Mouse (Mus musculus) erythroblast, adult 5-6 weeks (primary cell): Measurements from ENCODE around the gene Fam83b. TPM values are rescaled to one million over a fixed set of nuclear protein-coding genes. Genes with fewer than 3 reads are reported as not detected.

Experiments
- ATAC-seq: replicated peaks from 2 replicates; pipeline ENCODE4 v1.8.0; 2016; ENCODE audit warnings: moderate number of reproducible peaks, mild to moderate bottlenecking, moderate TSS enrichment, inconsistent platforms; ENCODE audit not compliant: poor library complexity, low FRiP score, severe bottlenecking
- total RNA-seq, 2 experiments: library from RNA; stranded (forward) in 1 of 2; stranded (reverse) in 1 of 2; fragments of 150-400 nt in 1 of 2; fragments of 200-764, 138-1000 nt in 1 of 2; gene quantifications; 2 replicates each; pipeline versions ENCODE4 v1.2.3 to v1.2.4; 2015 to 2017; ENCODE audit warnings: low replicate concordance in 2 of 2

The Fam83b gene
- total RNA-seq, 2 experiments from 2014 or later = not detected

DNA sequence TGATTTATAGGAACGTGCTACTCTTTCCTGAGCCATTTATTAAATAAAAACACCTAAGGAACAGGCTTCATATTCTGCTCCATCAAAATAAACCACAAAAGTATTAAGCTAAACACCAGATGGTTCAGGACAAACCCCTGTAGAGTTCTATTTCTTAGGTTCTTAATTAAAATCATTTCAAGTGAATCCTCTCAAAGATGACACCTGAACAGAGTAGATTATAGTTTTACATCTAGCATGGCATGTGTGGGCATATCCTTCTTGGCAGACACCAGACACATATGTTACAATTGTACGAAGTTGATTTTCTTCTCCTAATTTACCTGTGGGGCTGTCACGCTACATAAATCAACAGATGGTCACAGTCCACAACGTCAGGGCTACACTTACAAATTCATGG, 35.5 kb downstream of the Fam83b start:
- no peak for ATAC-seq

DNA sequence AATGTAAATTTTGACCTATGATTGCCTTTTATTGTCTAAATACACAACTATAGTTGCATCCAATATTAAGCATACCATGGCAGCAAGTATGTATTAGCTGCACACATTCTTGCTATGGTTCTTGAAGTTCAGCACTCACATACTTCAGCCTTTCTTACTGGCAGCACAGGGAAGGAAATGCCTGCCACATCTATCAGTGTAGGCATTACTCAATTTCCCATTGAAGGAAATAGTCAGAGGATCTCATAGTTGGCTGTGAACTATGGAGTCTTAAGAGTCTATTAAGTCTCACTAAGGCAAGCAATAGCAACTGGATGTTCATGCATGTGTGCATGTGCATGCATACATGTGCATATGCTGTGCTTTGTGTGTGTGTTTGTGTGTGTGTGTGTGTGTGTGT, 41.3 kb downstream of the Fam83b start:
- ATAC-seq = no peak

DNA sequence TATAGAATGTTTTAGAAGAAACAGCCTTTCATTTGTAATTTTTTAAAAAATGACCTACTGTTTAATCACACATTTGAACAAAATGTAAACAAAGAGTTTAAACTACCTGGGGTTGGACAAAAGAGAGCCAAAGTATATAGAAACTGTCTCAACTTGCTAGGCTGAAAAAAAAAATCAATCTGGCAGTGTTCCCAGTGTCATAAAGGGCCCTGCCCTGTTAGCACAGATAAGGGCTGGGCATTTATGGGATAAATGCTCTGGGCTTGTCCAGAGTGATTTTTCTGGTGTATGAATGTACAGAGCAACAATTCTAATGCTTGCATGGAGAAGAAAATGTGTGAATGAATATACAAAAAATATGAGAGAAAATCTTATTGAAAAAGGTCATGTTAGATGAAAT, 43.8 kb downstream of the Fam83b start:
- no peak for ATAC-seq

DNA sequence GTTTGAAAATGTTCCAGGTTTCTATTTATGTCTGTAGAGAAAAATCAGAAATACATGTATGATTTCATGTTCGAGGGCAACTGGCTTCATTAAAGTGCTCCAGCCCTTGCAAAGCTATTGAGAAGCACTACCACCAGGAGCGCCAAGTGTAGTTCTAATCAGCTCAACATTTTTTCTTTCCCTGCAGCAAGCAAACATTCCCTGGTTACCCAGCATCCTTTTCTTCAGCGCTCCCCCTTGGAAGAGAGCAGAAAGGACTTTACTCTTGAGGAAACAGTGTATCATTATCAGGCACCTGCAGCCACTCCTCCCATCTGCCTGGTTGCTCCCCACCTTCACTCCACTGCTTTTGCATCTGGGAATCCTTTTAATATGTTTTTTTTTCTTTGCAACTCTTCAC, 45.3 kb downstream of the Fam83b start:
- no peak for ATAC-seq

DNA sequence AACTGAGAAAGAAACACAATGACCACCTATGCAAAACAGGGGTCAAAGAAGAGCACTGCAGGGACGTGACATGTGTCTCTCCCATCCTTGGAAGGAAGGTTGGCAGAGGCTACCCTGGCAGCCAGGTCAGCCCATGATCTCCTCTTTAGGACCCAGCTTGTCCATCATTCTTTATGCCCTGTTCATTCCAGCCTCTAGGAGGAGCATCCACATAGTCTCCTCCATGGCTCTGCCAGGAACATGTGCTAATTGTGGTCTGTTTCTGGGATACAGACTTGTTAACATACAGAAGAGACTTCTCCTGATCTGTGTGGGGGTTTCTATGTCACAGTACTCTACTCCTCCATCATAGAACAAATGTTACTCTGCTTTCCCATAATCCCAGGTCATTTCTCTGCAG, 48.3 kb downstream of the Fam83b start:
- ATAC-seq = no peak

DNA sequence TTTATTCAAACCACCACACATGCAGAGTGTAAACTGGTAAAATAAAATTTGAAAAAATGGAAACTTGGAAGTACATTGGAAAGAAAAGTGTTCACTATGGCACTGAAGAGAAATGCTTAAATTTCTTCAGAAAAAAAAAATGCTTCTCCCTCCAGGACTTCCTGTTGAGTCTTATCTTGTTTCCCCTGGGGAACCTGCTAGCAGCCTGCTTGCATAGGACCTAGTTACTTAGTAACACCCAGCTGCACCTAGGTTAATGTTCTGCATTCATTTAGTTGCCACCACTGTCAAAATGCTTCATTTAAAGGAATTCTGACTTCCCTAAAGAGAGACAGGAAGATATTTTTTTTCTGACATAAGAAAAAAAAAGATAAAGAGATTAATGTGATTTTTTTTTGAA, 61.3 kb downstream of the Fam83b start:
- no peak for ATAC-seq

DNA sequence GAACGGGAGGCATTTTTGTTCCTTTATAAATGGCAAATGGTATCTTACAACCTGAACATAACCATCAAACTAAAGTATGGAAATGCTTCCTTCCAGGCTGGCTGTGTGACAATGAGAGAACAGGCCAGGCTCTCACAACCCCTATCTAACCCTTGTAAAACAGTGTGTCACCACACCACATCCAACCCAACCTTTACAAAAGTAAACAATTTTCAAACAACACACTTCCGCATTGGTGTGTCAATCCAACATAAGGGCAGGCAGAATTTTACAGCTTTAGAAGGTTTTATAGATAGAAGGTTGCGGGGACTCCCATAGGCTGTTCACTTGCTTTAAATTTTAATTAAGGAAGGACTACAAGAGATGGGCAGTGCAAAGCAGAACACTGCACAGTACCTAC, 77.2 kb downstream of the Fam83b start:
- ATAC-seq = no peak

DNA sequence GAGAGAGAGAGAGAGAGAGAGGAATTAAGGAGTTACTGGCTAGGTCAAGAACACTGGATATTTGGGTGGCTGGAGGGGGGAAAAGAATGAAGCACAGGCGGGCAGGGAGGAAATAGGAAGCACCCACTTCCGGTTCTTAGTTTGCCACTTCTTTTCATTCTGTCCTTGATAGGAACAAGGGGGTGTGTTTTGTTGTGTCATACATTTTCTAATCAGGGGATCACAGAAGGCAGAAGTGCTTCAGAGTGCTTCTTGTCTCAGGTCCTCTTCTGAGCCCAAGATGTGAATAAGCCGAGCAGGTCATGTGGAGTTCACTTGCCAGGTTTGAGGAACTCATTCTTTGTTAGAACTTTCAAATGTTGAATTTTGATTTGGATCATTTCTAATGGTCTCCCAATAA, 86.8 kb downstream of the Fam83b start:
- no peak for ATAC-seq

DNA sequence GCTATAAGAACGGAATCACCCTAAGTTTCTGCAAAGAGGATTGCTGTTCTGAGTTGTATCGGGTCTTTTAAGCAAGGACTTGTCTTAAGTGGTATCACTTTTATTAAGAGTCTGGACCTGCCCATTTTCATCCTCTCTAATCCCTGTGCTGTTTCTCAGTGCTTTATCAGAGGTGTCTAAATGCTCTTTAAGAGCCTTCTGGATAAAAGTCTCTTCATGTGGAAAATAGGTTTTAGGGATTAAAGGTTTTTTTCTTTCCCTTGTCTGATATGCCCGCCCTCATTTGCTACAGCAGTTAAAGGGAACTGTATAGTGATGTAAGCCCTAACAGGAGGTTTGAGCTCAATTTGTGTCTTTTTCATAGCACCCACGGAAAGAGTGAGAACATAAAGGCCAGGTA, 97.4 kb downstream of the Fam83b start:
- no peak for ATAC-seq

DNA sequence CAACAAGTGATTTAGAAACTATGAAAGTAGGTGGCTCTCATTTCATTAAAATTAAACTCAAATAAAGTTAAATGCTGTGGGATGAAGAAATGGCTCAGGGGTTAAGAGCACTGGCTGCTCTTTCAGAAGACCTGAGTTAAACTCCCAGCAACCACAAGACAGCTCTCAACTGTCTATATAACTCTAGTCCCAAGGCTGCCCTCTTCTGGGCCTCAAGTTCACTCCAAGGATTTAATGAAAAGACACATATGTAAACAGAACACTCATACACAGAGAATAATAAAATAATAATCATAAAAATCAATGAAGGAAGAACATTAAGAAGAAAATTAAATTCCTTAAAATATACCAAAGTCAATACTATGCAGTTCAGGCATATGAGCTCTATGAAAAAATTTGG, 105.4 kb downstream of the Fam83b start:
- no peak for ATAC-seq

DNA sequence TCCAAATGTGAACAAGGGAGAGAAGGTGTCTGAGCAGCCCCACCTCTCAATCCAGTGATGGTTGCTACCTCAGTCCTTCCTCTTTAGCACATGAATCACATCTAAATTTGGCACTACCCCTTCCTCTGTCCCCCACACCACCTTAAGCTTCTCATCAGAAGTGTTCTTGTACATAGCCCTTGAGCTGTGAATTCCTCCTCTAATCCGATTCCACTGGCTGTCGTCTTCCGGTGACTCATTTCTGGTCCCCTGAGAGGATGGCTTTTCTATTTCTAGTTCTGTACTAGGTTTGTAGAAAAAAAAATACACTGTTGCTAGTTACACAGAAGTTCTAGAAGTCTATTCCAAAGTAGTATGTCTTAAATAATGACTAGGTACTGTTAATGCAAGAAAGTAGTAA, 111.2 kb downstream of the Fam83b start:
- ATAC-seq = no peak

Other genes starting within 250 kb of the Fam83b start
- not detected in 2 replicates for gene Hcrtr2, start 243.3 kb downstream of the Fam83b start, total RNA-seq (2015; ENCODE audit: low replicate concordance)
- gene Hcrtr2, start 243.3 kb downstream of the Fam83b start, total RNA-seq (2017; ENCODE audit: low replicate concordance) = not detected in 2 replicates